Mouse (Mus musculus) cerebellum, postnatal 14 days (tissue): ENCODE results near the gene Hoxb8.

ENCODE experiments used
- DNase-seq, 2 experiments: peaks; one replicate each; pipeline ENCODE4 v3.0.0; 2021; ENCODE audit warnings: mixed read lengths in 2 of 2

Gene Hoxb8

GRCm38 (mm10) chr11:96301837-96302236 is 20.1 kb downstream of the Hoxb8 start:
- peak in 1 of 2 experiments; percentile 38 for DNase-seq

GRCm38 (mm10) chr11:96302381-96303150 is 20.9 kb downstream of the Hoxb8 start:
- no peak for DNase-seq

- peak; percentile 62 to 74 for DNase-seq
Measured at GRCm38 (mm10) chr11:96303151-96304099, 21.7 kb downstream of the Hoxb8 start, which contains the start of gene Hoxb5. Gene Hoxb5 (plus strand): TSS chr11:96303336.

DNA sequence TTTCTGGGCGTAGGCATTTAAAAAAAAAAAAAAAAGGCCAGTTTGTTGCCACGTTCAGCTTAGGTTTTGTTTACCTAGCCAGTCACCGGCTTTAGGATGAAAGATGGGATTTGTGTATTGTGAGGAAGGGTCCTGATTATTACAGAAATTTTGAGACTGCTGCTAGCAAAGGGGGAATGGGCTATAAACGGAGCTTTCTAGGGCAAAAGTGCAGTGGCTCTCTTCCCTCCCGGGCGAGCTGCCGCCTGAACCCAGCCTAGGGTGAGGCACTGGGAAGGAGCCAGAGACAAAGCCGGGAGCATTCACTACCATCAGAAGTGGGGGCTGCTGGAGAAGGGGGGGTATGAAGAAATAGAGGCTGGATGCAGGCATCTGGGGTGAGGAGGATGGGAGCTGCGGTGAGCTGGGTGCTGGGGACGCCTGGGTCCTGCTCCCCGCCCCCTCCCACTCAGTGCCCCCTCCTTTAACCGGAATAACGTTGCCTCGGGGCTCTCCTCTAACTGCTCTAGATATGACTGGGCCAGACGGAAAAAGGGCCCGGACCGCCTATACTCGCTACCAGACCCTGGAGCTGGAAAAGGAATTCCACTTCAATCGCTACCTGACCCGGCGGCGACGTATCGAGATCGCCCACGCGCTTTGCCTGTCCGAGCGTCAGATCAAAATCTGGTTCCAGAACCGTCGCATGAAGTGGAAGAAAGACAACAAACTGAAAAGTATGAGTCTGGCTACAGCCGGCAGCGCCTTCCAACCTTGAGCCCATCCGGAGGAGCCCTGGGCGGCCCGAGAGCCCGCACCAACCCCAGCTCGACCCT is 22.9 kb downstream of the Hoxb8 start:
- no peak for DNase-seq

GRCm38 (mm10) chr11:96305505-96306182 is 23.9 kb downstream of the Hoxb8 start:
- DNase-seq = no peak

GRCm38 (mm10) chr11:96306183-96306907 is 24.6 kb downstream of the Hoxb8 start:
- DNase-seq = no peak

- DNase-seq = no peak
Measured at GRCm38 (mm10) chr11:96306908-96307269, 25.2 kb downstream of the Hoxb8 start.

DNA sequence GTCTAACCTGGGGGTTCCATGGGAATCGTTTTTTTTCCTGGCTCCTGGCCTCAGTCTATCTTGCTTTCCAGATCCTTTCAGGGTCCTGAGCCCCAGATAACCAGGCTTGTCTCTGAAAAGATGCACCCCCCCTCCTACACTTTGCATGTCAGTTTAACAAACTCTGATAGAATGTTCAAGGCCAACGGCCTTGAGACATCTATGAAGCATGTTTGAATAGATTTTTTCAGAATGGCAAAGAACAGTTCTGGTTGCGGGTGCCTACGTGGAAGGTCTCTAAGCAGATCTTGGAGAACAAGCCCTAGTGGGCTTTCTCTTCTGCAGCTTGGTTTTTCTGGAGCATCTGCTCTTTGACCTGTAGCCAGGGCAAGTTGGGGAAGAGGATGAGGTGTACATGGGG is 27.1 kb downstream of the Hoxb8 start:
- no peak for DNase-seq

DNA sequence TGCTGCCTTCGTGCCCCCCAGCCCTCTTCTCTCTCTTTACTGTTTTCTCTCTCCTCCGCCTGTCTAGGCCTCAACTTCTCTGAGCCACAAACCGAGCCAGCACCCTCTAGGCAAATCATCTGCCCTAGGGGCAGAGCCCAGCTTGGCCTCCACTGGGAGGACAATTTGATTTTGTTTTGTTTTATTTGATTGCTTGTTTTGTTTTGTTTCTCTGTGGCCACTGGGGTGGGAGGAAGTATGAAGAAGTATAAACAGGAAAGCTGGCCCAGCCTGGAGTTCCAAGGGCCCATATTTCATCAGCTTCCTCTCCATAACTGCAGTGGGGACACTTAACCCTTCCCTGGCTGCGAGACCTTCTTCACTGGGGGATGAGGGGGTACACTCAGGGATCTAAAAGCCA is 27.6 kb downstream of the Hoxb8 start:
- DNase-seq = no peak

- DNase-seq = no peak
Measured at GRCm38 (mm10) chr11:96310183-96310938, 28.7 kb downstream of the Hoxb8 start.

DNA sequence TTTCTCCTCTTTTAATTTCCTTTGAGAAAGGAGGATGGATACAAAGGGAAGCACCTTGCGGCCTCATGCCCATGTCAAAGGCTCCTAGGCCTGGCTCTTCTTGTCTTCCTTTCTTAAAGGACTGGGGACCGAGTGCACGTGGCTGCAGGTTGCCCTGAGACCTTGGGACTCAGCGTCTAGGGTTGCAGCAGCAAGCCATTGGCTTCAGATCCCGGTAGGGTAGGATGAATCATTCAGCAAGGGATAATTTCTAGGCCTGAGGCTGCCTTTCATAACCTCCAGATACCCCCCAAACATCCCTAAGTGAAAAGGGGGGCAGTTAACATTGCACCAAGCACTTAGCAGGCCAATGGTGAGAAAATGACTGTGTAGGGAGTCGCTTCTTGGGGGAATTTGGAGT is 29.4 kb downstream of the Hoxb8 start:
- DNase-seq = no peak

- DNase-seq = peak; percentile 34 to 49
Measured at GRCm38 (mm10) chr11:96311520-96312417, 30.1 kb downstream of the Hoxb8 start.

GRCm38 (mm10) chr11:96313134-96313533 is 31.4 kb downstream of the Hoxb8 start:
- DNase-seq = no peak

DNA sequence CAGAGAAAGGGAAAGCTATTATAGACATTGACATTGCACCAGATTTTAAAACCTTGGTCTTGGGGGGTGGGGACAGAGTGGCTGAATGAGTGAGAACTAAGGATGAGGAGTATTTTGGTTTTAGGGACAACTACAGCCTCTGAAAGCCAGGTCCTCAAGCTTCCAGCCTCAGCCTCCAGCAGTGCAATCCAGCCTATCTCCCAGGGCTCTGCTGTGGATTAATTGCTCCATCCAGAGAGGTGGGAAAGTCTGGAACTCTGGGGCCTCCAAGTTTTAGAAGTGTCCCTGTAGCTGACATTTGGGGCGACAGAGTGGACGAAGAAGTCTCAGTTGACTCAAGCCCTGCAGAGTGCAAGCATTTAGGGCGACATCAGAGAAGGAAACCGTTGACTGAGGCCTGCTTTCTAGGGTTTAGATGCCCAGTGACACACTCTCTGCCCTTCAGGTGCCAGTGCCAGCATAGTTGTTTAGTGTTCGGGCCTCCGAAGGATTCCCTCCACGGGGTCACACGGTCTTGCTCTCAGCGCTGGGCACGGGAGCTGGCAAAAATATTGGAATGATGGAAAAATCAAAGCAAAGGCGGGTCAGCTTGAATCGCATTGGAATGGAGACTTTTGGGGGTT is 32.2 kb downstream of the Hoxb8 start:
- DNase-seq = no peak

- DNase-seq = no peak
Measured at GRCm38 (mm10) chr11:96314671-96315343, 33.1 kb downstream of the Hoxb8 start.

GRCm38 (mm10) chr11:96315344-96315681 is 33.6 kb downstream of the Hoxb8 start:
- no peak for DNase-seq

GRCm38 (mm10) chr11:96316696-96317607 is 35.2 kb downstream of the Hoxb8 start:
- peak in 1 of 2 experiments; percentile 54 for DNase-seq
